Mouse (Mus musculus) heart, adult 2 months (tissue): Measurements from ENCODE around the gene Laptm5. TPM values are rescaled to one million over a fixed set of nuclear protein-coding genes. Genes with fewer than 3 reads are reported as not detected.

Experiments used
- DNase-seq, 2 experiments: peaks; one replicate each; pipeline ENCODE4 v3.0.0; 2021
- H3K27ac ChIP-seq: fragments of 200-600 bp; 2 replicates; pipeline ENCODE4 v1.8.1; 2022
- H3K27me3 ChIP-seq: fragments of 200-500 bp; 2 replicates; pipeline ENCODE4 v1.6.1; 2012; ENCODE audit warnings: mild to moderate bottlenecking, low read length, inconsistent platforms, mixed read lengths; ENCODE audit not compliant: control insufficient read depth, insufficient read depth
- H3K36me3 ChIP-seq: fragments of 200-500 bp; 2 replicates; pipeline ENCODE4 v1.6.1; 2012; ENCODE audit warnings: low read length, inconsistent platforms; ENCODE audit not compliant: control insufficient read depth, insufficient read depth
- H3K4me1 ChIP-seq: fragments of 200-500 bp; 2 replicates; pipeline ENCODE4 v1.6.1; 2011; ENCODE audit warnings: low read length; ENCODE audit not compliant: control insufficient read depth, insufficient read depth
- H3K4me3 ChIP-seq: fragments of 200-600 bp; 2 replicates; pipeline ENCODE4 v1.8.1; 2022
- H3K79me2 ChIP-seq: fragments of 200-500 bp; replicated peaks from 2 replicates; pipeline ENCODE4 v1.6.1; 2012; ENCODE audit warnings: mild to moderate bottlenecking, inconsistent platforms, low read length, moderate library complexity, mixed read lengths; ENCODE audit not compliant: control insufficient read depth, insufficient read depth
- H3K9ac ChIP-seq: fragments of 200-500 bp; 2 replicates; pipeline ENCODE4 v1.6.1; 2012; ENCODE audit warnings: low read depth, mild to moderate bottlenecking, control low read depth, inconsistent platforms, low read length, mixed read lengths
- CTCF ChIP-seq: fragments of 200-600 bp; IDR thresholded peaks from 2 replicates; pipeline ENCODE4 v1.8.1; 2022; ENCODE audit warnings: antibody characterized with exemption, mild to moderate bottlenecking, moderate library complexity
- EP300 ChIP-seq: fragments of 200-500 bp; IDR thresholded peaks from 2 replicates; pipeline ENCODE4 v1.6.1; 2011; ENCODE audit warnings: low read depth, low read length, control low read depth; ENCODE audit not compliant: insufficient read depth
- POLR2A ChIP-seq: fragments of 200-500 bp; IDR thresholded peaks from 2 replicates; pipeline ENCODE4 v1.6.1; 2011; ENCODE audit warnings: mild to moderate bottlenecking, low read depth, low read length, control low read depth; ENCODE audit not compliant: insufficient read depth
- WGBS: fragments of 180-500 bp; shearing (Covaris S2); methylation state at CpG from one replicate; pipeline ENCODE4 v1.1.7; 2018; 5-methylcytosine and 5-hydroxymethylcytosine counted together
- intact Hi-C: fragments of 180-260 bp; cut with DNase I; formaldehyde crosslinking; loops from one replicate; pipeline ENCODE4 v1.15.1; 2025
- polyA plus RNA-seq: library from polyadenylated mRNA; depleted of rRNA; stranded (reverse); fragments of >200 nt; gene quantifications from 2 replicates; pipeline ENCODE4 v1.2.3, GENCODE M21; 2012
- total RNA-seq, 2 experiments: library from RNA; stranded (reverse); gene quantifications; 2 replicates each; pipeline ENCODE4 v1.2.3; 2021

Laptm5 gene
- total and polyA plus RNA-seq, 3 experiments = 15.5 to 59.4 (median 22.8) TPM

- 85% methylated on average over 5 of the region's 5 CpGs for WGBS
- intact Hi-C loops = no loop called here
Measured at GRCm38 (mm10) chr4:130873440-130873839, 39.5 kb upstream of the Laptm5 start.

GRCm38 (mm10) chr4:130874601-130875000 is 38.3 kb upstream of the Laptm5 start:
- Histone ChIP-seq H3K4me1 (no peaks in the 10 kb centered on the region), H3K27ac (no peak overlapping the region), H3K9ac (no peak overlapping the region), H3K4me3 (no peak overlapping the region), H3K36me3 (no peaks in the 10 kb centered on the region), H3K27me3 (no peaks in the 10 kb centered on the region), H3K79me2 (no peaks in the 10 kb centered on the region)
- peak; percentile 82 to 85 for DNase-seq
- no peak for TF ChIP-seq EP300
- no peak for TF ChIP-seq CTCF
- TF ChIP-seq POLR2A = no peak
- 13% methylated on average over 10 of the region's 10 CpGs for WGBS
- intact Hi-C loops = no loop called here

More at GRCm38 (mm10) chr4:130873440-130873839, 39.5 kb upstream of the Laptm5 start:
- no peak for DNase-seq
- TF ChIP-seq CTCF = peak; percentile 47
- no peak for TF ChIP-seq POLR2A
- Histone ChIP-seq H3K9ac (no peak overlapping the region), H3K4me3 (no peak overlapping the region), H3K4me1 (no peaks in the 10 kb centered on the region), H3K79me2 (no peaks in the 10 kb centered on the region), H3K27ac (no peak overlapping the region), H3K27me3 (no peaks in the 10 kb centered on the region), H3K36me3 (no peaks in the 10 kb centered on the region)

- no peak for DNase-seq
Measured at GRCm38 (mm10) chr4:130876016-130876726, 36.8 kb upstream of the Laptm5 start.

GRCm38 (mm10) chr4:130878273-130879047 is 34.5 kb upstream of the Laptm5 start:
- Histone ChIP-seq H3K9ac (peak overlapping the region; percentile 48; the same call in 1 of the 2 replicates), H3K79me2 (no peaks in the 10 kb centered on the region), H3K27ac (no peak overlapping the region; the same call in 1 of the 2 replicates), H3K4me1 (0 out of 2 replicates have a peak, but pooled peaks cover 2% of the 10 kb centered on the region), H3K4me3 (no peak overlapping the region), H3K36me3 (no peaks in the 10 kb centered on the region), H3K27me3 (no peaks in the 10 kb centered on the region)
- DNase-seq = peak; percentile 84 to 91
- intact Hi-C loops = loop anchor here (1.0 to 5.0 kb wide), 3 partner anchors 14 to 681 kb away; no protein-coding TSS in a partner anchor
- no peak for TF ChIP-seq EP300
- TF ChIP-seq CTCF = peak; percentile 91
- no peak for TF ChIP-seq POLR2A
- WGBS = 10% methylated on average over 21 of the region's 21 CpGs

More at GRCm38 (mm10) chr4:130876016-130876726, 36.8 kb upstream of the Laptm5 start:
- WGBS = 67% methylated on average over 14 of the region's 14 CpGs
- Histone ChIP-seq H3K36me3 (no peaks in the 10 kb centered on the region), H3K27me3 (no peaks in the 10 kb centered on the region), H3K27ac (no peak overlapping the region), H3K79me2 (no peaks in the 10 kb centered on the region), H3K4me3 (no peak overlapping the region), H3K9ac (no peak overlapping the region), H3K4me1 (no peaks in the 10 kb centered on the region)
- intact Hi-C loops = loop anchor here (5.0 kb wide), 1 partner anchor 679 kb away; no protein-coding TSS in a partner anchor
- TF ChIP-seq POLR2A (no peak), EP300 (no peak), CTCF (no peak)

- Histone ChIP-seq H3K27ac (no peak overlapping the region; the same call in 1 of the 2 replicates), H3K4me3 (no peak overlapping the region), H3K27me3 (no peaks in the 10 kb centered on the region), H3K4me1 (0 out of 2 replicates have a peak, but pooled peaks cover 2% of the 10 kb centered on the region), H3K36me3 (no peaks in the 10 kb centered on the region), H3K79me2 (no peaks in the 10 kb centered on the region), H3K9ac (no peak overlapping the region)
- no peak for DNase-seq
- WGBS = 90% methylated on average over 1 of the region's 1 CpGs
- TF ChIP-seq POLR2A = no peak
- no peak for TF ChIP-seq EP300
- TF ChIP-seq CTCF = no peak
- intact Hi-C loops = loop anchor here (2.0 to 5.0 kb wide), 2 partner anchors 14 to 682 kb away; no protein-coding TSS in a partner anchor
Measured at GRCm38 (mm10) chr4:130879048-130879384, 33.9 kb upstream of the Laptm5 start.

- intact Hi-C loops = no loop called here
Measured at GRCm38 (mm10) chr4:130881336-130881735, 31.6 kb upstream of the Laptm5 start.

More at GRCm38 (mm10) chr4:130881336-130881735, 31.6 kb upstream of the Laptm5 start:
- WGBS = 85% methylated on average over 5 of the region's 5 CpGs
- H3K36me3 ChIP-seq = no peaks in the 10 kb centered on the region
- H3K27me3 ChIP-seq = no peaks in the 10 kb centered on the region
- H3K4me1 ChIP-seq = 0 out of 2 replicates have a peak, but pooled peaks cover 2% of the 10 kb centered on the region
- no peaks in the 10 kb centered on the region for H3K79me2 ChIP-seq
- H3K9ac ChIP-seq = no peak overlapping the region
- TF ChIP-seq POLR2A (no peak), EP300 (no peak), CTCF (no peak)
- DNase-seq = no peak
- H3K27ac ChIP-seq = no peak overlapping the region
- H3K4me3 ChIP-seq = no peak overlapping the region
